Mouse (Mus musculus) spleen, adult 12 weeks (tissue): ENCODE data around the gene Cdc42ep3.
A peak's percentile ranks its signal among the peaks of the same experiment; 100 is the strongest.

Experiments used
- DNase-seq: peaks from one replicate; pipeline ENCODE4 v3.0.0; 2022; ENCODE audit warnings: low spot score

The Cdc42ep3 gene

GRCm38 (mm10) chr17:79354444-79355270, at the start of gene Cdc42ep3:
Gene Cdc42ep3 (minus strand): TSS chr17:79355091.
- DNase-seq, result peak; percentile 80

- no peak for DNase-seq
Observed at GRCm38 (mm10) chr17:79400356-79400755, 45.5 kb upstream of the Cdc42ep3 start.

GRCm38 (mm10) chr17:79398416-79398815, 43.5 kb upstream of the Cdc42ep3 start:
- no peak for DNase-seq

- DNase-seq, result no peak
Observed at GRCm38 (mm10) chr17:79394799-79395198, 39.9 kb upstream of the Cdc42ep3 start.

- DNase-seq, result no peak
Observed at GRCm38 (mm10) chr17:79393886-79394285, 39.0 kb upstream of the Cdc42ep3 start.

- no peak for DNase-seq
Observed at GRCm38 (mm10) chr17:79387465-79388066, 32.7 kb upstream of the Cdc42ep3 start.

GRCm38 (mm10) chr17:79381485-79381884, 26.6 kb upstream of the Cdc42ep3 start:
- DNase-seq, result no peak

GRCm38 (mm10) chr17:79379191-79379590, 24.3 kb upstream of the Cdc42ep3 start:
- no peak for DNase-seq

- DNase-seq, result no peak
Observed at GRCm38 (mm10) chr17:79376434-79377210, 21.7 kb upstream of the Cdc42ep3 start.

GRCm38 (mm10) chr17:79372973-79373372, 18.1 kb upstream of the Cdc42ep3 start:
- DNase-seq, result no peak

- no peak for DNase-seq
Observed at GRCm38 (mm10) chr17:79364749-79365450, 10.0 kb upstream of the Cdc42ep3 start.

- DNase-seq, result no peak
Observed at GRCm38 (mm10) chr17:79356071-79356601, 1.2 kb upstream of the Cdc42ep3 start.

- peak; percentile 65 for DNase-seq
Observed at GRCm38 (mm10) chr17:79355271-79355991, 540 bp upstream of the Cdc42ep3 start.

GRCm38 (mm10) chr17:79354174-79354443, 782 bp downstream of the Cdc42ep3 start:
- no peak for DNase-seq

GRCm38 (mm10) chr17:79353446-79354173, 1.3 kb downstream of the Cdc42ep3 start:
- no peak for DNase-seq

- peak; percentile 37 for DNase-seq
Observed at GRCm38 (mm10) chr17:79350751-79351191, 4.1 kb downstream of the Cdc42ep3 start.

GRCm38 (mm10) chr17:79349371-79349770, 5.5 kb downstream of the Cdc42ep3 start:
- DNase-seq, result no peak

- no peak for DNase-seq
Observed at GRCm38 (mm10) chr17:79347920-79348589, 6.8 kb downstream of the Cdc42ep3 start.

GRCm38 (mm10) chr17:79347291-79347690, 7.6 kb downstream of the Cdc42ep3 start:
- no peak for DNase-seq
